In genomic region chr15:85699452-85699851, GRCm38 (mm10) we compare ENCODE assay signal across 11 mouse cellular contexts. TPM values are rescaled to one million over a fixed set of nuclear protein-coding genes. Genes with fewer than 3 reads are reported as not detected.
DNase-seq lines count a peak whose midpoint lies in the region; ATAC-seq and TF ChIP-seq lines count a peak whose summit lies in the region.
"Had no signal": no experiment of that assay in that cellular context is flagged by ENCODE, and none has a peak within 500 bp of the region (broad histone marks: within the 10 kb centered on the region; RNA-seq: fewer than 3 reads in every experiment).

No protein-coding gene starts in this region.

- peaks cover 99% of the 10 kb centered on the region for H3K36me3 ChIP-seq in lung, embryonic 14.5 days (ENCODE audit: insufficient read depth)
- peaks cover 96% of the 10 kb centered on the region for H3K36me3 ChIP-seq in myocyte (ENCODE audit: control insufficient read depth, insufficient read depth)
- H3K36me3 ChIP-seq: liver, embryonic 15.5 days had no signal

- TF ChIP-seq POLR2A in myocyte (IDR thresholded peaks at IDR 0.05; ENCODE audit: insufficient read length, low read depth), result peak; percentile 36

- H3K27ac ChIP-seq in gastrocnemius, adult 2 months, result peak overlapping the region; percentile 84
- 0 out of 2 replicates have a peak overlapping the region, but pooled peaks have one; percentile 30 for H3K27ac ChIP-seq in lung, embryonic 14.5 days (ENCODE audit: low read depth)
- H3K27ac ChIP-seq: embryonic facial prominence, embryonic 15.5 days; liver, embryonic 15.5 days had no signal

- H3K27me3 ChIP-seq in lung, embryonic 14.5 days (ENCODE audit: insufficient read depth, low read length), result no peaks in the 10 kb centered on the region
- no peaks in the 10 kb centered on the region for H3K27me3 ChIP-seq in myocyte (ENCODE audit: control insufficient read depth, insufficient read depth, insufficient read length)
- H3K27me3 ChIP-seq: embryonic facial prominence, embryonic 15.5 days; liver, embryonic 15.5 days had no signal

- no peak for ATAC-seq in lung, embryonic 14.5 days (ENCODE audit: insufficient read depth)
- ATAC-seq in megakaryocyte progenitor cell, adult 5-6 weeks (replicated peaks; ENCODE audit: poor library complexity), result no peak

- H3K9me3 ChIP-seq in lung, embryonic 14.5 days (ENCODE audit: low read depth, low read length), result no peaks in the 10 kb centered on the region
- H3K9me3 ChIP-seq: embryonic facial prominence, embryonic 15.5 days; liver, embryonic 15.5 days had no signal

- intact Hi-C loops in gastrocnemius, adult 2 months (cut with DNase I), result no loop called here

- no peak for TF ChIP-seq CTCF in gastrocnemius, adult 2 months (IDR thresholded peaks at IDR 0.05)
- no peak for TF ChIP-seq CTCF in lung, embryonic 14.5 days (IDR thresholded peaks at IDR 0.05; ENCODE audit: low read depth)

- WGBS in lung, embryonic 14.5 days, result 86% methylated on average over 5 of the region's 5 CpGs

- H3K4me1 ChIP-seq in lung, embryonic 14.5 days (ENCODE audit: insufficient read depth), result no peaks in the 10 kb centered on the region
- H3K4me1 ChIP-seq: liver, embryonic 15.5 days had no signal

- H3K9ac ChIP-seq in lung, embryonic 14.5 days, result no peak overlapping the region
- H3K9ac ChIP-seq: embryonic facial prominence, embryonic 15.5 days; liver, embryonic 15.5 days had no signal

- peak; percentile 16 for DNase-seq in gastrocnemius, adult 2 months
- no peak for DNase-seq in gastrocnemius, postnatal 10 days
- no peak for DNase-seq in lung, embryonic 14.5 days
- DNase-seq in lung, postnatal 14 days, result no peak
- DNase-seq in cerebellum, adult 8-10 months, result peak; percentile 84
- DNase-seq in layer of hippocampus, adult 9-10 months (ENCODE audit: low spot score), result no peak
- DNase-seq: thymus, postnatal 36 days had no signal

- H3K79me2 ChIP-seq in myocyte (ENCODE audit: control insufficient read depth, insufficient read depth), result peaks cover 66% of the 10 kb centered on the region

- no peak overlapping the region for H3K4me2 ChIP-seq in lung, embryonic 14.5 days
- no peak overlapping the region for H3K4me2 ChIP-seq in myocyte (ENCODE audit: low read depth)
- H3K4me2 ChIP-seq: embryonic facial prominence, embryonic 15.5 days; liver, embryonic 15.5 days had no signal

- no peak overlapping the region for H3ac ChIP-seq in myocyte (ENCODE audit: control insufficient read depth, insufficient read length)

- no peak overlapping the region for H3K4me3 ChIP-seq in gastrocnemius, adult 2 months
- H3K4me3 ChIP-seq in lung, embryonic 14.5 days (ENCODE audit: low read depth, low read length), result no peak overlapping the region
- no peak overlapping the region for H3K4me3 ChIP-seq in myocyte
- H3K4me3 ChIP-seq: embryonic facial prominence, embryonic 15.5 days; liver, embryonic 15.5 days had no signal

TF ChIP-seq in myocyte, 11 proteins besides CTCF, POLR2A, EP300 and RAD21:
- peak; percentile 78 for TF ChIP-seq POLR2AphosphoS2 (IDR thresholded peaks at IDR 0.05; ENCODE audit: insufficient read length, low read depth)
- no peak for TF ChIP-seq E2F4 (IDR thresholded peaks at IDR 0.05; ENCODE audit: insufficient read depth)
- TF ChIP-seq SRF (IDR thresholded peaks at IDR 0.05; ENCODE audit: control insufficient read depth, insufficient read length, low read depth), result no peak

RNA-seq across cellular contexts. Expression of gene Ppara, which starts 35.3 kb away (rescaled TPM):
- total RNA-seq in gastrocnemius, adult 2 months (2021), result 10 to 100 TPM; 15.4 to 47.2 TPM
- 1 to 10 TPM; 5.0 to 6.5 TPM for total RNA-seq in gastrocnemius, postnatal 10 days (2021)
- polyA plus RNA-seq in lung, embryonic 14.5 days (2014; fragmentation: Nextera tagmentation; extraction: Ambion mirVana), result 2.7 and 3.3 TPM in 2 replicates
- 0.12 TPM for polyA plus RNA-seq in myocyte (2012; fragmentation: generic; extraction: Trizol)
- total RNA-seq in megakaryocyte progenitor cell, adult 5-6 weeks (2015), result not detected in 2 replicates
- total RNA-seq in megakaryocyte progenitor cell, adult 5-6 weeks (2017), result not detected in 2 replicates

Comparison
In these comparisons a context has a peak if more than half of its experiments do, and no peak if none do; other contexts are left out.
1. DNase-seq: peak in gastrocnemius, adult 2 months (single experiment) and cerebellum, adult 8-10 months (single experiment); none in gastrocnemius, postnatal 10 days (single experiment), lung, embryonic 14.5 days (single experiment), lung, postnatal 14 days (single experiment) and layer of hippocampus, adult 9-10 months (single experiment).
2. RNA of gene Ppara, which starts 35.3 kb away (total RNA-seq): 15.4 to 47.2 TPM in gastrocnemius, adult 2 months and 5.0 to 6.5 TPM in gastrocnemius, postnatal 10 days; not detected in megakaryocyte progenitor cell, adult 5-6 weeks; every median in the first group is over 4 times any median in the second.